Mouse (Mus musculus): ENCODE measurements around the gene Gucd1.

DNA sequence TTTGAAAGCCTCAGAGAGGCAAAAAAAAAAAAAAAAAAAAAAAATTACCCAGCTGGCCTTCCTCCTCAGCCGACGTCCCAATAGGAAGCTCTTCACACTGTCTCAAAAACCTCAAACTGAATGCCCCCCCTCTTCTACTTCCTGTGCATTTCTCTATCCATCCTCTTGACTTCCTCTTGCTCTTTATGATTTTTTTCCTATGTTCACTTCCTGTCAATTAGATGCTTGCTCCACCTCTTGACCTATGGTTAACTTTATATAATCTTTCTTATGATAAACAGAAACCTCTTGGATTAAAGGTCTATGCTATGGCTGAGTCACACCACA lies 25.9 kb downstream of the Gucd1 start:
- TF ChIP-seq POLR2A (IDR thresholded peaks at IDR 0.05; ENCODE audit: borderline replicate concordance, extremely low read depth, low read depth, low read length) (no peak), CTCF (IDR thresholded peaks at IDR 0.05; ENCODE audit: insufficient read depth, low read length) (no peak)
